Mouse (Mus musculus) brain, embryonic 14.5 days (tissue): ENCODE measurements at regions not wholly inside any gene's neighbourhood (a gene's known extent, or its start where the extent isn't known, plus 50 kb on each side); places are given as distances from the start of the nearest gene placed in this dataset.
A peak's percentile ranks its signal among the peaks of the same experiment; 100 is the strongest.

Source experiments
- DNase-seq: peaks from one replicate; pipeline ENCODE4 v3.0.0-alpha.2; 2011; ENCODE audit warnings: low read depth
- CTCF ChIP-seq: fragments of 200-500 bp; IDR thresholded peaks from 2 replicates; pipeline ENCODE4 v1.5.1; 2012; ENCODE audit warnings: inconsistent platforms, mild to moderate bottlenecking, moderate library complexity, borderline replicate concordance; ENCODE audit not compliant: insufficient read depth, insufficient read length; ENCODE audit errors: extremely low read depth
- POLR2A ChIP-seq: fragments of 200-500 bp; IDR thresholded peaks from 2 replicates; pipeline ENCODE4 v1.6.1; 2012; ENCODE audit warnings: mild to moderate bottlenecking, inconsistent platforms, borderline replicate concordance; ENCODE audit not compliant: poor library complexity, insufficient read depth, insufficient read length, severe bottlenecking; ENCODE audit errors: extremely low read depth

GRCm38 (mm10) chr17:70916089-70916750, 62.9 kb upstream of the Tgif1 start:
- no peak for DNase-seq
- TF ChIP-seq POLR2A (no peak), CTCF (no peak)

GRCm38 (mm10) chr17:70915445-70915844, 62.1 kb upstream of the Tgif1 start:
- no peak for TF ChIP-seq CTCF
- TF ChIP-seq POLR2A, result no peak
- no peak for DNase-seq

GRCm38 (mm10) chr17:70910238-70910637, 56.9 kb upstream of the Tgif1 start:
- no peak for DNase-seq
- TF ChIP-seq POLR2A (no peak), CTCF (peak; percentile 26; the same call in 1 of the 2 replicates)

GRCm38 (mm10) chr17:70909573-70909972, 56.2 kb upstream of the Tgif1 start:
- TF ChIP-seq CTCF (no peak), POLR2A (no peak)
- no peak for DNase-seq

- DNase-seq, result no peak
- TF ChIP-seq CTCF (no peak), POLR2A (no peak)
Measured at GRCm38 (mm10) chr17:70908328-70908727, 55.0 kb upstream of the Tgif1 start.
